Mouse (Mus musculus): ENCODE measurements around the gene Fam114a2.

GRCm38 (mm10) chr11:57475119-57475518 is 43.3 kb downstream of the Fam114a2 start:
- TF ChIP-seq EP300 (IDR thresholded peaks at IDR 0.05; ENCODE audit: insufficient read depth, low read depth, low read length) = no peak
- TF ChIP-seq CTCF (IDR thresholded peaks at IDR 0.05; ENCODE audit: low read depth, low read length) = peak; percentile 19
